ENCODE assay signal across 16 mouse cellular contexts in genomic region chr15:97212501-97213477, GRCm38 (mm10). TPM values are rescaled to one million over a fixed set of nuclear protein-coding genes. Genes with fewer than 3 reads are reported as not detected.
A peak's percentile ranks its signal among the peaks of the same experiment; 100 is the strongest.
DNase-seq lines count a peak whose midpoint lies in the region; ATAC-seq lines count a peak whose summit lies in the region.
"Had no signal": no experiment of that assay in that cellular context is flagged by ENCODE, and none has a peak within 500 bp of the region (broad histone marks: within the 10 kb centered on the region; RNA-seq: fewer than 3 reads in every experiment).

No protein-coding gene starts in this region.

- H3K36me3 ChIP-seq in liver, embryonic 16.5 days (ENCODE audit: control insufficient read depth, insufficient read depth): no peaks in the 10 kb centered on the region
- no peaks in the 10 kb centered on the region for H3K36me3 ChIP-seq in forebrain, embryonic 15.5 days
- H3K36me3 ChIP-seq: embryonic facial prominence, embryonic 13.5 days; liver, embryonic 13.5 days; midbrain, embryonic 15.5 days had no signal

- no peaks in the 10 kb centered on the region for H3K9me3 ChIP-seq in liver, embryonic 16.5 days (replicated peaks; ENCODE audit: control insufficient read depth, low read length)
- no peaks in the 10 kb centered on the region for H3K9me3 ChIP-seq in forebrain, embryonic 15.5 days
- H3K9me3 ChIP-seq: embryonic facial prominence, embryonic 13.5 days; liver, embryonic 13.5 days; midbrain, embryonic 15.5 days had no signal

- H3K4me1 ChIP-seq in liver, embryonic 16.5 days (ENCODE audit: control insufficient read depth, low read depth, low read length): no peaks in the 10 kb centered on the region
- H3K4me1 ChIP-seq in forebrain, embryonic 15.5 days: no peaks in the 10 kb centered on the region
- H3K4me1 ChIP-seq: embryonic facial prominence, embryonic 13.5 days; liver, embryonic 13.5 days; midbrain, embryonic 15.5 days had no signal

- WGBS in liver, embryonic 16.5 days (ENCODE audit: insufficient replicate concordance): 29% methylated on average over 17 of the region's 17 CpGs
- WGBS in forebrain, embryonic 15.5 days: 86% methylated on average over 17 of the region's 17 CpGs

- H3K27ac ChIP-seq in liver, embryonic 16.5 days (ENCODE audit: low read length): peak overlapping the region; percentile 38; the same call in 1 of the 2 replicates
- no peak overlapping the region for H3K27ac ChIP-seq in forebrain, embryonic 15.5 days (replicated peaks)
- H3K27ac ChIP-seq: embryonic facial prominence, embryonic 13.5 days; hindbrain, embryonic 14.5 days; liver, embryonic 13.5 days; midbrain, embryonic 15.5 days had no signal

- H3K9ac ChIP-seq in liver, embryonic 16.5 days (ENCODE audit: low read depth, low read length): no peak overlapping the region
- no peak overlapping the region for H3K9ac ChIP-seq in forebrain, embryonic 15.5 days (replicated peaks)
- H3K9ac ChIP-seq: embryonic facial prominence, embryonic 13.5 days; hindbrain, embryonic 14.5 days; liver, embryonic 13.5 days; midbrain, embryonic 15.5 days had no signal

- no peak overlapping the region for H3K4me3 ChIP-seq in liver, embryonic 16.5 days (ENCODE audit: low read depth, low read length)
- H3K4me3 ChIP-seq in forebrain, embryonic 15.5 days: no peak overlapping the region
- H3K4me3 ChIP-seq: embryonic facial prominence, embryonic 13.5 days; liver, embryonic 13.5 days; midbrain, embryonic 15.5 days had no signal

- DNase-seq in thymus, postnatal 4 days: peak; percentile 25
- no peak for DNase-seq in thymus, adult 18-20 months
- DNase-seq in kidney, adult 9 months: no peak
- DNase-seq in frontal cortex, adult 2 months (ENCODE audit: extremely low spot score in 1 of 2, low spot score in 1 of 2): no peak
- no peak for DNase-seq in embryo, embryonic 11 days
- DNase-seq: kidney, adult 11 months; kidney, postnatal 25 days; liver, embryonic 13.5 days; lung, postnatal 4 days; right cerebral cortex, postnatal 4 days had no signal

- ATAC-seq in hematopoietic stem cell, adult 5-6 weeks (replicated peaks in 1 of 2; ENCODE audit: insufficient read depth in 1 of 2, low FRiP score in 2 of 2, low TSS enrichment in 1 of 2, low read depth in 1 of 2, poor library complexity in 2 of 2, severe bottlenecking in 2 of 2): peak; percentile 49 to 78; a peak in 3 of 4 replicates
- ATAC-seq in liver, embryonic 16.5 days (ENCODE audit: low read depth): peak; percentile 54
- ATAC-seq in forebrain, embryonic 15.5 days (replicated peaks): no peak
- ATAC-seq: midbrain, embryonic 15.5 days had no signal

- H3K27me3 ChIP-seq in liver, embryonic 16.5 days (ENCODE audit: control insufficient read depth, insufficient read depth, low read depth, low read length): no peaks in the 10 kb centered on the region
- no peaks in the 10 kb centered on the region for H3K27me3 ChIP-seq in forebrain, embryonic 15.5 days
- H3K27me3 ChIP-seq: embryonic facial prominence, embryonic 13.5 days; liver, embryonic 13.5 days; midbrain, embryonic 15.5 days had no signal

- H3K4me2 ChIP-seq in liver, embryonic 16.5 days (ENCODE audit: low read depth, low read length): no peak overlapping the region
- no peak overlapping the region for H3K4me2 ChIP-seq in forebrain, embryonic 15.5 days (replicated peaks)
- H3K4me2 ChIP-seq: embryonic facial prominence, embryonic 13.5 days; hindbrain, embryonic 14.5 days; liver, embryonic 13.5 days; midbrain, embryonic 15.5 days had no signal

RNA-seq across cellular contexts. Expression of gene Pced1b, which starts 34.1 kb away (rescaled TPM):
- total RNA-seq in hematopoietic stem cell, adult 5-6 weeks (2017): 5.6 and 8.8 TPM in 2 replicates
- 3.4 and 3.8 TPM in 2 replicates for polyA plus RNA-seq in liver, embryonic 16.5 days (2015; fragmentation: Nextera tagmentation; extraction: Ambion mirVana)
- polyA plus RNA-seq in frontal cortex, adult 2 months (2012; rRNA removed): 13.0 and 14.4 TPM in 2 replicates
- 3.1 and 4.1 TPM in 2 replicates for polyA plus RNA-seq in forebrain, embryonic 15.5 days (2015; fragmentation: Nextera tagmentation; extraction: Ambion mirVana)

RNA-seq across cellular contexts. Expression of gene Amigo2, which starts 34.3 kb away (rescaled TPM):
- 4.3 and 5.9 TPM in 2 replicates for total RNA-seq in hematopoietic stem cell, adult 5-6 weeks (2017)
- 0.98 and 1.1 TPM in 2 replicates for polyA plus RNA-seq in liver, embryonic 16.5 days (2015; fragmentation: Nextera tagmentation; extraction: Ambion mirVana)
- polyA plus RNA-seq in frontal cortex, adult 2 months (2012; rRNA removed): 10.8 and 12.1 TPM in 2 replicates
- polyA plus RNA-seq in forebrain, embryonic 15.5 days (2015; fragmentation: Nextera tagmentation; extraction: Ambion mirVana): 4.7 and 6.5 TPM in 2 replicates
